Mouse (Mus musculus) G1E (cell line): ENCODE data around the gene Rgma.

Experiments
- CTCF ChIP-seq: IDR thresholded peaks from 2 replicates; pipeline ENCODE4 v1.5.1; 2012; ENCODE audit warnings: low read depth, low read length, inconsistent platforms, mixed read lengths
- POLR2AphosphoS5 ChIP-seq: IDR thresholded peaks from 2 replicates; pipeline ENCODE4 v1.6.1; 2012; ENCODE audit warnings: low read depth, low read length, inconsistent platforms; ENCODE audit not compliant: insufficient replicate concordance
- TAL1 ChIP-seq: conservative IDR thresholded peaks from 2 replicates; pipeline ENCODE4 v1.6.1; 2012; ENCODE audit warnings: low read depth, low read length, inconsistent platforms, mixed read lengths

DNA sequence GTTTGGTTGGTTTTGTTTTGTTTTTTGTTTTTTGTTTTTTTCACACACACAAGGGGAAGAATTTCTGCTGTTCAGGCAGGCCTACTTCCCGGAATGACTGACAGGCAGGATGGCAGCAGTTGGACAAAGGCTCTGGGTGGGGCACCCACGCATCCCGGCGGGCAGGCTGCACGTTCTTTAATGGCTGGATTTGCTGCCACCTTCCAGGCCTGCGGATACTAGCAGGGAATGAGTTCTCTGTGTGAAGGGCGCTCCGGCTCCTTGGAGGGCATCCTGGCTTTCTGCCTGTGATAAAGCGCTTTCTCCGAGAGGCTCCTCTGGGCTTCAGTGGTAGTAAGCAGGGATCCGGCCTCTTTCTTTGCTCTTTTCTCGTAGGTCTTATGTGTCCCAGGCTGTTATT is 2.0 kb downstream of the Rgma start:
- TF ChIP-seq CTCF (no peak), POLR2AphosphoS5 (no peak), TAL1 (no peak)
